Mouse (Mus musculus): Measurements from ENCODE around the gene Kif13a. TPM values are rescaled to one million over a fixed set of nuclear protein-coding genes. Genes with fewer than 3 reads are reported as not detected.

Kif13a gene
- polyA plus RNA-seq, 1 experiment from 2014 or later: 11.4 TPM

DNA sequence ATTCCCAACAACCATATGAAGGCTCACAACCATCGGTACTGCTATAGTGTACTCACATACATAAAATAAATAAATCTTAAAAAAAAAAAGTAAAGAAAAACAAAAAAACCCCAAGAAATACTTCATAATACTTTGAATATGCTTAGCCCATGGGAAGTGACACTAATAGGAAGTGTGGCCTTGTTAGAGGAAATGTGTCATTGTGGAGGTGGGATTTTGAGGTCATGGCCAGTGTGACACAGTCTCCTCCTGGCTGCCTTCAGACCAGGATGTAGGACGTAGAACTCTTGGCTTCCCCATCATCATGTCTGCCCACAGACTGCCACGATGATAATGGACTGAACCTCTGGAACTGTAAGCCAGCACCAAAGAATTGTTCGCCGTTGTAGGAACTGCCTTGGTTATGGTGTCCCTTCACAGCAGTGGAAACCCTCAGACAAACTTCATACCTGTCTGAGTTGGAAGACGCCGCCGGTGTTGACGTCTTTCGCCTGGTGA is 143.6 kb downstream of the Kif13a start:
- H3K27me3 ChIP-seq: no peaks in the 10 kb centered on the region
- no peak overlapping the region for H3K27ac ChIP-seq (replicated peaks)
- H3K4me3 ChIP-seq: no peak overlapping the region
- no peaks in the 10 kb centered on the region for H3K9me3 ChIP-seq
- no peaks in the 10 kb centered on the region for H3K4me1 ChIP-seq
- 96% methylated on average over 10 of the region's 10 CpGs for WGBS
- H3K4me2 ChIP-seq (replicated peaks): no peak overlapping the region
- no peak overlapping the region for H3K9ac ChIP-seq (replicated peaks)
- ATAC-seq (replicated peaks): no peak
- peaks cover 12% of the 10 kb centered on the region for H3K36me3 ChIP-seq

DNA sequence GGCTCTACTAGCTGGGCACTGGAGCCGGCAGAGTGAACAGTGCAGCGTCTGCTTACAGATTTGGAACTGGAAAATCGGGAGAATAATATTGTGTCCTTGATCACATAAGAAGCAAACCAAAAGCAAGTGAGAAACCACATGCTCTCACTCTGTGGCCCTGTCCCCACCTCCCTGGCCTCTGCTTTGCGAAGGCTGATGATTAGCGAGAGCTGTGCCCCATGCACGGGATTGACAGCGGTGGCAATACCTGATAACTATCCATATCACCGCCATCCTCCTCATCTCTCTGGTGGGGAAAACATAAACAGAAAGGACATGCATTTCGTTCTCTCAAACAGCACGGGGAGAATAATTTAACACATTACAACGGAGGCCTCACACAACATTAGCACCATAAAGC is 149.3 kb downstream of the Kif13a start:
- no peaks in the 10 kb centered on the region for H3K36me3 ChIP-seq
- H3K27ac ChIP-seq (replicated peaks): no peak overlapping the region
- H3K4me1 ChIP-seq: no peaks in the 10 kb centered on the region
- H3K27me3 ChIP-seq: no peaks in the 10 kb centered on the region
- no peak overlapping the region for H3K9ac ChIP-seq (replicated peaks)
- no peaks in the 10 kb centered on the region for H3K9me3 ChIP-seq
- no peak for ATAC-seq (replicated peaks)
- WGBS: 90% methylated on average over 11 of the region's 11 CpGs
- H3K4me3 ChIP-seq: no peak overlapping the region
- no peak overlapping the region for H3K4me2 ChIP-seq (replicated peaks)

DNA sequence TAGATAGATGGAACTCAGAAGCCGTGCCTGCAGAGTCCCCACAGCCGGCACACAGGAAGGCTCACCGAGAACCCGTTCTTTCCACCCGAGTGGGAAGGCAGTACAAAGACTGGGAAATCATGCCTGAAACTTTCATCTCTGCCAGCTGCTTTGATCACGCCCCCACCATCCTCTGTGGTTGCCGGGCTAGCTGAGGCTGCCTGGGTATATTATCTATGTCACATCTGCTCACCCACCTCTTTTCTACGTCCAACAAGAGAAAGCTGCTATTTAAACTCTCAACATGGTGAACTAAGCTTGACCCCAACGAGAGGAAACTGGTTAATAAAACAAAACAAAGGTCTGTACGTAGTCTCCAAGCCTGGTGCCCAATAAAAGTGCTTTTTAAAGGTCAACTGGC is 149.8 kb downstream of the Kif13a start:
- Histone ChIP-seq H3K36me3 (no peaks in the 10 kb centered on the region), H3K27ac (replicated peaks) (no peak overlapping the region), H3K27me3 (no peaks in the 10 kb centered on the region), H3K4me2 (replicated peaks) (no peak overlapping the region), H3K9ac (replicated peaks) (no peak overlapping the region), H3K9me3 (no peaks in the 10 kb centered on the region), H3K4me3 (no peak overlapping the region), H3K4me1 (no peaks in the 10 kb centered on the region)
- ATAC-seq (replicated peaks): no peak
- 75% methylated on average over 10 of the region's 10 CpGs for whole genome bisulfite sequencing

DNA sequence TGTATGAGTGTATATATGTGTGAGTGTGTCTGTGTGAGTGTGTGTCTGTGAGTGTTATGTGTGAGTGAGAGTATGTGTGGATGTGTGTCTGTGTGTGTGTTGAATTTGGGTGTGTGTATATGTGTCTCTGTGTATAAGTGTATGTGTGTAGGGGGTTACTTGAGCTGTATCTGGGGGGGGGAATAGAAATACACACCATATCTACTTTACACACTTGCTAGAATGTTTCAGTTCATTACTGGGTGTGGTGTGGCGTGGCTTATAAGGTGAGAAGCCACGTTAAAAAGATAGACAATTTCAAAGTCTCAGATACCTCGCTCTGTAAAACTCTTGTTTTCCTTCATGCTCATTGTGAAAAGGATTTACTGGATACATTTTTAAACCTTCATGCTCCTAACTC is 152.2 kb downstream of the Kif13a start:
- Histone ChIP-seq H3K4me1 (no peaks in the 10 kb centered on the region), H3K36me3 (peaks cover 7% of the 10 kb centered on the region; the same call in 1 of the 2 replicates), H3K9ac (replicated peaks) (no peak overlapping the region), H3K4me3 (no peak overlapping the region), H3K27ac (replicated peaks) (no peak overlapping the region), H3K9me3 (no peaks in the 10 kb centered on the region), H3K27me3 (no peaks in the 10 kb centered on the region), H3K4me2 (replicated peaks) (no peak overlapping the region)
- no peak for ATAC-seq (replicated peaks)
- 94% methylated on average over 3 of the region's 3 CpGs for WGBS

DNA sequence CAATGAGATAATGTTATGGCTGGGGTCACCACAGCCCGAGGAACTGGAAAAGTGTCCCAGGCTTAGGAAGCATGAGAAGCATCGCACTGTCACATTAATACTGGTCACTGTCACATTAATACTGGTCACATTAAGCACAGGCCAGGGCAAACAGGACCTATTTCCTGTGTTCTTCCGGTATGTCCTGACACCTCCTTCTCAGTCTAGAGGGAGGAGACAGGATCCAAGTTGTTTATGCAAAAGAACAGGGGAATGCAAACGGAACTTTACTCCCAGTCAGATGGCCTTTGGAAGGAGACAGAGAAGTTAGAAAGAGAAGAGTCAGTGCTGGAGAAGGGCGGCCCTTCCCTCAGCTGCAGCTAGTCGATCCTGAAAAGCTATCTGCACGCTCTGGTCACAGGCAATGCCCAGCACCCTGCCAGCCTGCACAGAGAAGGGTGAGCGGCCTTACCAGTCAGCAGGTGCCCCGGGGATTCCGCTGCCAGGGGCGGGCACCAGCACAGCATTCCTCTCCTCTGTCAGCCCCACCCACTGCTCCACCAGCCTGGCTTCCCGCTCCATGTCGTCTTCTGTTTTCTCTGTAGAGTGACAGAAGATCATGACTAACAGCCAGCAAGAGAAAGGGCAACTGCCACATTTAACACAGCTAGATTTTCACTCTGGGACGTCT is 152.9 kb downstream of the Kif13a start:
- Histone ChIP-seq H3K9me3 (no peaks in the 10 kb centered on the region), H3K27ac (replicated peaks) (no peak overlapping the region), H3K4me3 (no peak overlapping the region), H3K27me3 (no peaks in the 10 kb centered on the region), H3K9ac (replicated peaks) (no peak overlapping the region), H3K4me2 (replicated peaks) (no peak overlapping the region), H3K36me3 (peaks cover 11% of the 10 kb centered on the region; the same call in 1 of the 2 replicates), H3K4me1 (no peaks in the 10 kb centered on the region)
- 83% methylated on average over 14 of the region's 14 CpGs for WGBS
- ATAC-seq (replicated peaks): no peak

DNA sequence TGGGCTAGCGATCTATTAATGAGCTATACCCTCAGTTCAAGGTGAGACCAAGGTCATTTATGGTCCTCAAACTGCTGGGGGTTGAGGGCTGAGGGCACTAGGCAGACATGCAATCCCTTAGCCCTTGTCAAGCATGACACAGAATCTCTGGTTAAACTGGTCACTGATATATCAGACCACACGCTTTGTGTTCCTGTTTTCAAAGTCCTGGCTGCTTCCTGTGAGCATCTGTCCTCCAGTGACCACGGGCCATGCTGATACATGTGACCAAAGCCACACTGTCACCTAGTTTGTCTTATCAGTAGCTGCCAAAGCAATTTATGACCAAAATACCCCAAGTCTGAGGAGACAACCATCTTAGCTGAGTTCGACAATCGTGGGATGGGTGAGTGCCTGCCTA is 154.7 kb downstream of the Kif13a start:
- H3K9me3 ChIP-seq: no peaks in the 10 kb centered on the region
- no peak overlapping the region for H3K9ac ChIP-seq (replicated peaks)
- peaks cover 16% of the 10 kb centered on the region; the same call in 1 of the 2 replicates for H3K36me3 ChIP-seq
- no peak overlapping the region for H3K4me3 ChIP-seq
- H3K27me3 ChIP-seq: no peaks in the 10 kb centered on the region
- 90% methylated on average over 5 of the region's 5 CpGs for WGBS
- no peak overlapping the region for H3K4me2 ChIP-seq (replicated peaks)
- H3K4me1 ChIP-seq: no peaks in the 10 kb centered on the region
- ATAC-seq (replicated peaks): no peak
- H3K27ac ChIP-seq (replicated peaks): no peak overlapping the region

DNA sequence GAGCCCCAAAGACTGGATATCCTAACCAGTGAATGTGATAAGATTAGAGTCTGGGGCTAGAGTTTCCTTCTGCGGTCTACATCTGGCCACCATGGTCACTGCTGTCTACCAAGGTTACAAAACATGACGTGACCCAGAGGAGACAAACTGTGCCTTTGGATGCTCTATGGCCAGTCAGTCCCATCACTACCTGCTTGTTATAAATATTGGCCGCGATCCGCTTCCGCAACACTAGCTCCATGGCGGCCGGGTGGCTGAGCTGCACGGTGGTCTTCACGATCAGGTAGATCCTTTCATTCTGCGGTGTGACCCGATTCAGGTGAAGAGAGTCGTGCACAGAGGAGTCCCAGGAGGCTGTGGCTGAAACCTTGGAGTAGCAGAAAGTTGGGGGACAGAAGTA is 157.1 kb downstream of the Kif13a start:
- Histone ChIP-seq H3K36me3 (peaks cover 16% of the 10 kb centered on the region; the same call in 1 of the 2 replicates), H3K9ac (replicated peaks) (no peak overlapping the region), H3K27ac (replicated peaks) (no peak overlapping the region), H3K4me2 (replicated peaks) (no peak overlapping the region), H3K4me1 (no peaks in the 10 kb centered on the region), H3K9me3 (no peaks in the 10 kb centered on the region), H3K27me3 (no peaks in the 10 kb centered on the region), H3K4me3 (no peak overlapping the region)
- WGBS: 97% methylated on average over 13 of the region's 13 CpGs
- no peak for ATAC-seq (replicated peaks)

DNA sequence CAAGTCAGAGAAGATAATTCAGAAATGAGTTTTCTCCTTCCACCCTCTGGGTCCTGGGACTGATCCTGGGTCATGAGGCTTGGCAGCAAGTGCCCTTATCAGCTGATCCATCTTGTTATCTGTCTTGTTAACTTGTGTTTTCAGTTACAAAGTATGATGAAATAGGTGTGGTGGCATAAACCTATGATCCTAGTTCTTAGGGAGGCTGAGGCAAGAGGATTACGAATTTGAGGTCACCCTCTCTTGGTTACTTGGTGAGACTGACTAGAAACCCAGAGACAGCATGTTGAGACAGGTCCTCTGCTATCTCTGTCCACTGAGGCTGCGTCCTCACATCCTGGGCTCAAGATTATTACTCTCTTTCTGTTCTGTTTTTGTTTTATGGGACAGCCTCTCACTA is 164.3 kb downstream of the Kif13a start:
- H3K36me3 ChIP-seq: peaks cover 4% of the 10 kb centered on the region; the same call in 1 of the 2 replicates

DNA sequence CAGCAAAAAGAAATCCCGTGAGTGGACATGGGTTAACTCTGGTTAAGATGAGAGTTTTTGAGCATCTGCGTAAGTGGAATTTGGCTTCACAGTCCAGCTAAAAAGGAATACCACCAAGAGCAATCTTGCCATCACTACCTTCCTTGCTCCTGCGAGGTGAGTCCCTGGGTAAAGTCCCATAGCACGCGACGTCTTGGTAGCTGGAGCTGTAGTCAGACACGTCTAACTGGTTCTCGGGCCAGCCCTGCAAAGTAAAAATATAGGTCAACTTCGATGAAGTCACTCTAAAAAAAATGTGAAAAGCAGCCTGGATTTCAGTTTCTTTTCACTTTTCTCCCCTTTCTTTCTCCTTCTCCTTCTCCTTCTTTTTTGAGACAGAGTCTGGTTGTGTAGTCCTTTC is 166.5 kb downstream of the Kif13a start:
- H3K36me3 ChIP-seq: peaks cover 4% of the 10 kb centered on the region; the same call in 1 of the 2 replicates
- H3K27ac ChIP-seq (replicated peaks): no peak overlapping the region
- no peaks in the 10 kb centered on the region for H3K4me1 ChIP-seq
- H3K4me2 ChIP-seq (replicated peaks): no peak overlapping the region
- ATAC-seq (replicated peaks): no peak
- no peak overlapping the region for H3K9ac ChIP-seq (replicated peaks)
- no peaks in the 10 kb centered on the region for H3K27me3 ChIP-seq
- no peak overlapping the region for H3K4me3 ChIP-seq
- WGBS: 97% methylated on average over 9 of the region's 9 CpGs
- H3K9me3 ChIP-seq: no peaks in the 10 kb centered on the region

More for the DNA sequence above, 164.3 kb downstream of the Kif13a start:
- Histone ChIP-seq H3K9me3 (no peaks in the 10 kb centered on the region), H3K9ac (replicated peaks) (no peak overlapping the region), H3K4me3 (no peak overlapping the region), H3K27me3 (no peaks in the 10 kb centered on the region), H3K4me1 (no peaks in the 10 kb centered on the region), H3K4me2 (replicated peaks) (no peak overlapping the region), H3K27ac (replicated peaks) (no peak overlapping the region)
- ATAC-seq (replicated peaks): no peak
- WGBS: 92% methylated on average over 2 of the region's 2 CpGs

DNA sequence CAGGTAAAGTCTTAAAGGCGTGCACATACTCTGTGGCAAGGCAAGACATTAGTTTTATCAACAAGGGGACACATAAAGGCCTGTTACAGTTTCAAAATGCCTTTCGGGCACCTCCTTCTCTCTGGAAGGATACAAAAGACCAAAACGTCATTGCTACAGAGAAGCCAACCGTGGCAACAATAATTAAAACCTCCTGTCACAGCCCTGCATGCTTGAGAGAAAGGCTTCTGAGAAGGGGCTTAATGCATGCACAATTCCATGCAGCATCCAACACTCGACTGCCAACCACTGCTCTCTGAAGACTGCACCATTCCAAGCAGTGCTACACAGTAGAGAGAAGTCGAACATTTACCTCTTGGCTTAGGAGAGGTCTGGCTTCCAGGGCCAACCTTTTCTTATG is 168.7 kb downstream of the Kif13a start:
- Histone ChIP-seq H3K4me1 (no peaks in the 10 kb centered on the region), H3K9ac (replicated peaks) (no peak overlapping the region), H3K36me3 (peaks cover 4% of the 10 kb centered on the region; the same call in 1 of the 2 replicates), H3K9me3 (no peaks in the 10 kb centered on the region), H3K4me2 (replicated peaks) (no peak overlapping the region), H3K27me3 (no peaks in the 10 kb centered on the region), H3K27ac (replicated peaks) (no peak overlapping the region), H3K4me3 (no peak overlapping the region)
- ATAC-seq (replicated peaks): no peak
- 72% methylated on average over 6 of the region's 6 CpGs for WGBS

DNA sequence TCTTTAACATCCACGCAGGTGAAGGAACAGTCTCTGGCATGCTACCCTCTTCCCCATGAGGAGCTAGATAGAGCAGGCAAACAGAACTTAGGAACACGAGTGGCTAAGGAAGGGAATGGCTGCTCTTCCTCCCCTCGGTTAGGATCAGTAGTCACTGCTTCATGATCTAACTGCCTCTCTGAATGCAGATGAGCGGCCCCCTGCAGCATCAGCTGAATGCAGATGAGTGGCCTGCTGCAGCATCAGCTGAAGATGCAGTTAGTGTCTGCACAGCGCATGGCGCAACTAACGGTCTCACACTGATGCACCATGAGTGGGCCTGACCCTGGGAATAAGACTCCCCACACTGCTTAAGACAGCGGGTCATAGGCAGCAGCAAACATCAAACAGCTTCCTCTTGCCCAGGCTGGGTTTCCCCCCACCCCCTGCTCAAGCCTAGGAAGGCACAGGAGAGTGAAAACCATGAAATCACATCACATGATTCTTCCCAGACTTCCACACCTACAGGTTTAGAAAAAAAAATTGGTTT is 170.3 kb downstream of the Kif13a start:
- Histone ChIP-seq H3K27ac (replicated peaks) (no peak overlapping the region), H3K27me3 (no peaks in the 10 kb centered on the region), H3K36me3 (peaks cover 4% of the 10 kb centered on the region; the same call in 1 of the 2 replicates), H3K9me3 (no peaks in the 10 kb centered on the region), H3K4me3 (no peak overlapping the region), H3K9ac (replicated peaks) (no peak overlapping the region), H3K4me1 (no peaks in the 10 kb centered on the region), H3K4me2 (replicated peaks) (no peak overlapping the region)
- ATAC-seq (replicated peaks): no peak
- 55% methylated on average over 8 of the region's 8 CpGs for WGBS

DNA sequence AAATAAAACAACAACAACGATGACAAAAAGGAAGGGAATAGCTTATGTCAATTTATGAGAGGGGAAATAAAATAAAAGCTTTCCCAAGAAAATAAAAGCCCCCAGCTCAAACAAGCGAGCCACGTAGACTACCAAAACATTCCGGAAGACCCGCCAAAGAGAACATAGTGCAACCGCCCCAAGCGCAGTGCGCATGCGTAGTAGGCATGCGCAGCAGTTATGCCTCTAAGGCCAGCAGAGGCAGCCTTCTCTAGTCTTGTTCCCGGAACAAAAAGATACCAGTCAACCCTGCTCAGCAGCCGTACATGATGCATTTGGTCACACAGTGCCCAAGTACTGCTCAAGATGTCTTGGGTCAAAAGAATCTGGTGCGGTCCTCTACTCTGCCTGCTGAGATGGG is 171.0 kb downstream of the Kif13a start:
- Histone ChIP-seq H3K27me3 (no peaks in the 10 kb centered on the region), H3K9ac (replicated peaks) (no peak overlapping the region), H3K9me3 (no peaks in the 10 kb centered on the region), H3K4me2 (replicated peaks) (no peak overlapping the region), H3K27ac (replicated peaks) (no peak overlapping the region), H3K4me1 (no peaks in the 10 kb centered on the region), H3K4me3 (no peak overlapping the region), H3K36me3 (peaks cover 4% of the 10 kb centered on the region; the same call in 1 of the 2 replicates)
- ATAC-seq (replicated peaks): no peak
- 93% methylated on average over 13 of the region's 13 CpGs for WGBS

Measured in forebrain, embryonic 15.5 days (tissue).